Mouse (Mus musculus) naive thymus-derived CD4-positive, alpha-beta T cell, adult 5 months (primary cell): ENCODE data around the gene Slc34a2. TPM values are rescaled to one million over a fixed set of nuclear protein-coding genes. Genes with fewer than 3 reads are reported as not detected.

Source experiments
- polyA plus RNA-seq: library from polyadenylated mRNA; unstranded; fragments of 100-300 nt; shearing (Covaris generic); gene quantifications from one replicate; pipeline ENCODE4 v1.2.1, GENCODE M21; 2017

The Slc34a2 gene
- not detected for polyA plus RNA-seq

DNA sequence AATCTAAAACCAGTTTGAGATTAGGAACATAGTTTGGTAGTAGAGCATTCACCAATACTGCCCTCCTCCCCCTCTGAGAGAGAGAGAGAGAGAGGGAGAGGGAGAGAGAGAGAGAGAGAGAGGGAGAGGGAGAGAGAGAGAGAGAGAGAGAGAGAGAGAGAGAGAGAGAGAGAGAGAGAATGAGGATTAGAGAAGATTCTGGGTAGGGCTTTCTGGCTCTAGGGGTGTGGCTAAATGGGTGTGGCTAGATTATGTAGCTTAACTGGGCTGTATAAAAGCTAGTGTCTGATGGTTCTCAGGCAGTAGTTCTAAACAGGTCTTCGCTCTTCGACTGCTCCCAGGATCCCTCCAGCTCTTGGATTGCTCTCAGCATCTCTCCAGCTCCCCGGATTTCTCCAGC lies at the start of gene Slc34a2:
Gene Slc34a2, plus strand, starts transcription at position 301 of the 400 bp plus-strand sequence.

Other genes with a start within 250 kb of the Slc34a2 start
- 36.1 TPM for gene Anapc4, start 204.1 kb upstream of the Slc34a2 start, polyA plus RNA-seq
- not detected for gene Sel1l3, start 175.8 kb downstream of the Slc34a2 start, polyA plus RNA-seq
- gene Smim20, start 229.0 kb downstream of the Slc34a2 start, polyA plus RNA-seq: 38.3 TPM